Mouse (Mus musculus) mouse embryonic stem cell (cell line): Measurements from ENCODE around the gene Krtap4-16.
"Not testable (repeated sequence)": the region's sequence is repeated elsewhere in the genome, so short reads cannot be mapped to it uniquely, and the experiment has no call there.

ENCODE experiments used
- in situ Hi-C, 2 experiments: fragments of 300-500 bp; cut with MboI; formaldehyde crosslinking; loops; 1 replicate in 1 of 2; 3 replicates in 1 of 2; pipeline ENCODE4 v1.14.3; 2019 to 2020; ENCODE audit warnings: low sequenced_read_pairs in 2 of 2, low pct_unique_long_range_greater_than_20kb in 1 of 2, mixed read lengths in 1 of 2; ENCODE audit not compliant: unreplicated experiment in 1 of 2

Gene Krtap4-16

DNA sequence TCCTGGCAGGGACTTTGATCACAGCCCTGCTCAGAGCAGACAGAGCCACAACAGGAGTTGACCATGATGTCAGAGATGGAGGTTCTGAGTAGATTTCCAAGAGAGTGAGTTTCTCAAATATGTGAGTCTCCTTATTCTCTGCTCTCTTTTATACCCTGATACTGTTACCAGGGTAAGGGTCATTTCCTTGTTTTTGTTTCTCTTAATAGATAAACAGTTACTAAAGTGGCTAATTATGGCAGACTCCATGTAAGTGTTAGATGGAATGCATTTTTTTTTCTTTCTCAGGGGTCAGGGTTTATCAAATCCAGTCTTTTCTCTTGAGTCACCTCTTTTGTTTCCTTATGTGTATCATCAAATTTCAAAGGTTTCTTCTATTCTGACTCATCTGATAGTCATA, at the start of gene Krtap4-16:
Gene Krtap4-16, minus strand, starts transcription at position 101 of the 400 bp plus-strand sequence.
- in situ Hi-C loops: no loop called here

- in situ Hi-C loops: not testable (repeated sequence)
Measured at GRCm38 (mm10) chr11:99878887-99879286, 27.5 kb upstream of the Krtap4-16 start, which contains the start of gene Gm11567. Gene Gm11567 (plus strand): TSS chr11:99879187.

DNA sequence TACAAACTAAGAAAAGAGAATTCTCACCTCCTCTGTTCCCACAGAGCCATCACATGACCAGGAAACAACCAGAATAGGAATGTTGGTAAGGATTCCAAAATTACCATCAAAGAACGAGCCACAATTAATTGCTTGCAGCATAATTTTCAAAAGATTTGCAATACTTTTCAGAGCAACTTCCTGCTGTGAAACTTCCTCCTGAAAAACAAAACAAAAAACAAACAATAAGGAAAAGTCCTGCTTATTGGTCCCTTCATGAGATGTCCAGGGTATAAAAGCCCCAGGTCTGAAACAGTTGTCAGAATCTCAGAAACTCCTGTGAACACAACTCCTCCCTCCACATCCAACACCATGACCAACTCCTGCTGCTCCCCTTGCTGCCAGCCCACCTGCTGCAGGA, 21.7 kb upstream of the Krtap4-16 start, which contains the start of gene Krtap9-1:
Gene Krtap9-1, plus strand, starts transcription at position 301 of the 400 bp plus-strand sequence.
- in situ Hi-C loops: not testable (repeated sequence)

- in situ Hi-C loops: not testable (repeated sequence)
Measured at GRCm38 (mm10) chr11:99864176-99864575, 12.8 kb upstream of the Krtap4-16 start, which contains the start of gene Gm11559. Gene Gm11559 (plus strand): TSS chr11:99864476.

- in situ Hi-C loops: no loop called here
Measured at GRCm38 (mm10) chr11:99858761-99859160, 7.4 kb upstream of the Krtap4-16 start.

DNA sequence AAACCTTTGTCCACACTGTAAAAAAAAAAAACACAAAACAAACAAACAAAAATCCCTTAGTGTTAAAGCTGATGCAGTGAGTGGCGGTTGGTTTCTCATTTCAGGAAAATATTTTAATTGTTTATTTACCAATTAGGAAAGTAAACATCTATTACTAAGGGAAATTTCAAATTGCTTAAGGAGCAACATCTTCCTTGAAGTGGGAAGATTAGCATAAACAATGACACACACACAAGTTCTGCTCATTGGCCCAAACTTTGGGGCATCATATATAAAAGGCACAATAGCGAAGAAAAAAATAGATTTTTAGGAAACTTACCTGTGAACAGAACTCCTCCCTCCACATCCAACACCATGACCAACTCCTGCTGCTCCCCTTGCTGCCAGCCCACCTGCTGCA, 6.2 kb upstream of the Krtap4-16 start, which contains the start of gene Gm11568:
Gene Gm11568, plus strand, starts transcription at position 301 of the 400 bp plus-strand sequence.
- in situ Hi-C loops: no loop called here

GRCm38 (mm10) chr11:99854121-99854520, 2.7 kb upstream of the Krtap4-16 start:
- in situ Hi-C loops: no loop called here

GRCm38 (mm10) chr11:99846746-99847145, 4.7 kb downstream of the Krtap4-16 start:
- in situ Hi-C loops: no loop called here

GRCm38 (mm10) chr11:99842185-99842584, 9.2 kb downstream of the Krtap4-16 start:
- in situ Hi-C loops: no loop called here

- in situ Hi-C loops: no loop called here
Measured at GRCm38 (mm10) chr11:99837966-99838365, 13.4 kb downstream of the Krtap4-16 start, which contains the start of gene 2300003K06Rik. Gene 2300003K06Rik (minus strand): TSS chr11:99838066.

DNA sequence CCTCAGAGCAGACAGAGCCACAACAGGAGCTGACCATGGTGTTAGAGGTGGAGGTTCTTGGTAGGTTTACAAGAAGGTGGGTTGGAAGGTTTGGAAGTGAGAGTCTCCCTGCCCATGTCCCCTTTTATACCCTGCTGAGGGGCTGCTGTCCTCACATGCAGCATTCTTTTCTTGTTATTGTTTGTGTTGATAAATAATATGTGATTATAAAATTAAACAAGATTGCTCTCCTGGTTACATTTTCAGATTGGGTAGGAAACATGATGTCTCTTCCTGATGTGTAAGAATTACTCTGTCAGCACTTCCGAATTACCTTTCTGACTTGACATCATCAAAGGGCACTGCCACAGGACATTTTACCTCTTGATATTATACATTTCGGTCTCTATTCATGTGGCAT, 35.8 kb downstream of the Krtap4-16 start, which contains the start of gene Gm11564:
Gene Gm11564, minus strand, starts transcription at position 101 of the 400 bp plus-strand sequence.
- in situ Hi-C loops: not testable (repeated sequence)

GRCm38 (mm10) chr11:99809792-99810191, 41.6 kb downstream of the Krtap4-16 start, which contains the start of gene Krtap4-13:
Gene Krtap4-13 (minus strand): TSS chr11:99809892.
- in situ Hi-C loops: not testable (repeated sequence)

GRCm38 (mm10) chr11:99804346-99804745, 47.1 kb downstream of the Krtap4-16 start, which contains the start of gene Gm11554:
Gene Gm11554 (minus strand): TSS chr11:99804446.
- in situ Hi-C loops: not testable (repeated sequence)
